Mouse (Mus musculus) C2C12 (cell line): ENCODE measurements around the gene Plekho2.

Experiments
- CEBPB ChIP-seq: IDR thresholded peaks from one replicate; pipeline ENCODE4 v1.6.1; 2011; ENCODE audit warnings: low read depth, mild to moderate bottlenecking, control low read depth, moderate library complexity
- CTCF ChIP-seq: IDR thresholded peaks from one replicate; pipeline ENCODE4 v1.5.1; 2011; ENCODE audit not compliant: control insufficient read depth, insufficient read depth, insufficient read length
- MAX ChIP-seq: IDR thresholded peaks from one replicate; pipeline ENCODE4 v1.6.1; 2011; ENCODE audit warnings: mild to moderate bottlenecking, control low read depth
- MYOD1 ChIP-seq: IDR thresholded peaks from one replicate; pipeline ENCODE4 v1.6.1; 2011; ENCODE audit warnings: low read depth; ENCODE audit not compliant: control insufficient read depth, insufficient read length

DNA sequence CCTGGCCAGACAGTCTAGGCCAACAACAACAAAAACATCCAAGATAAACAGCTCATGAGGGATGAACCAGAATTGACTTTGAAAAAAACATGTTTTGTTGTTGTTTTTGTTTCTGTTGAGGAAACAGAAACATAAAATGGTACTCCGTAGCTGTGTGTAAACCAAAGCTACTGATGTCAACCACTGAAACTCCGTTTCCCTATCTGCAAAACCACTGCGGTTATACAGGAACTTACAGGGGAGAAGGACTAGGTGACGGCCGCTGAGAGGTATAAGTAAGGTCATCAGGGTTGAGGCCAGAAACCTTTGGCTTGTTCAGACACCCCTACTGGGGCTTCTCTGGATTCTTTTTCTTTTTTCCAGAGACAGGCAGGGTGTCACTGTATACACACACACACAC lies 43.0 kb upstream of the Plekho2 start:
- TF ChIP-seq CTCF (no peak), MYOD1 (no peak), CEBPB (no peak), MAX (no peak)
